Mouse (Mus musculus) kidney, adult 9 months (tissue): Measurements from ENCODE around the gene Fgfr4.
"Not testable (repeated sequence)": the region's sequence is repeated elsewhere in the genome, so short reads cannot be mapped to it uniquely, and the experiment has no call there.

Experiments used
- DNase-seq: peaks from one replicate; pipeline ENCODE4 v3.0.0; 2022

The Fgfr4 gene

DNA sequence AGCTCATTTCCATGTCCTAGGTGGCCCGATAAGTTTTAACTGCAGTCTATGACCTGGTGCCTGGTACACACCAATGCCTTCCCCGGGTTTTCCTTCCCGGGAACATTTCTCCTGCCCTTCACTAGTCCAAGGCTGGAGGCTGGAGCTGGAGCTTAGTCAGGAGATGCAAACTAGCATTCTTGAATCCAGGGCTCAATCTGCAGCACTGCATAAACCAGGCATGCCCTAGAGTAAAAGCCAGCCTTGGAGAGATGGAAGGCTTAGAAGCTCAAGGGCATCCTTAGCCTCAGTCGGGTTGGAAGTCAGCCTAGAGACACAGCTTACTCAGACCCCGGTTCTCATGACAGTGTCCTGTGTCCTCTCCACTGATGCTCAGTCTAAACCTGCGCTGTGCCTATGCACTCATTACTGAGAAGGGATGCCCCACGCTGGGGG lies 19.9 kb downstream of the Fgfr4 start:
- no peak for DNase-seq

DNA sequence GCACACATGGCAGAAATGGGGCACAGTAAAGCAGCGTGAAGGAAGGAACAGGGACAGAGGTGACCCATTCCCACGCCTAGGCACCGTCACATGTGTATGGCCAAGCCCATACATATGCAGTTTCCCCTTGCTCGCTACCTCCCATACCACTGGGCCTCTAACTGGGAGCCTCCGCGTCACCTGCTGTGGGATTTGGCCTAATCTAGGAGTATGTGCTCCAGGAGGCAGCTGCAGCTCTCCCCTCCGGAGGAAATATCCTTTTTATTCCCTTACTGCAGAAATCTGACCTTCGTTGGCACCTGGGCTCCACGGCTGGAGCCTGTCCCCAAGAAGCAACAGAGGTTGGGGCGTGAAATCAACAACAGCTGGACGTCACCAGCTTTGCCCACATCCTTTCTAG lies 21.9 kb downstream of the Fgfr4 start:
- no peak for DNase-seq

DNA sequence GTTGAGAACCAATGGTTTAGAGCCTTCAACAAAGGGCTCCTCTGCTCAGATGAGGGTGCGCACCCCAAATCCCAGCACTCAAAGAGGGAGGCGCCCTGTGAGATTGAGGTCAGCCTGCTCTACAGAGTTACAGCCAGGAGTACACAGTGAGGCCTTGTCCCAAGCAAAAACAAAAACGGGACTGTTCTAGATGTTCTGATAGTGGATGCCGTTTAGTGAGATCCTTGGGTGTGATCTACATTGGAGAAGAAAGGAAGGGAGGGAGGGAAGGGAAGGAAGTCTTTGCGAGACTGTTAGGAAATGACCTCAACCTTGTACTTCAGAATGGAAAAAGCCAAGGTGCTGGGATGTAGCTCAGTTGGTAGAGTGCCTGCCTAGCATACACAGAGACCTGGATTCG lies 23.8 kb downstream of the Fgfr4 start:
- no peak for DNase-seq

DNA sequence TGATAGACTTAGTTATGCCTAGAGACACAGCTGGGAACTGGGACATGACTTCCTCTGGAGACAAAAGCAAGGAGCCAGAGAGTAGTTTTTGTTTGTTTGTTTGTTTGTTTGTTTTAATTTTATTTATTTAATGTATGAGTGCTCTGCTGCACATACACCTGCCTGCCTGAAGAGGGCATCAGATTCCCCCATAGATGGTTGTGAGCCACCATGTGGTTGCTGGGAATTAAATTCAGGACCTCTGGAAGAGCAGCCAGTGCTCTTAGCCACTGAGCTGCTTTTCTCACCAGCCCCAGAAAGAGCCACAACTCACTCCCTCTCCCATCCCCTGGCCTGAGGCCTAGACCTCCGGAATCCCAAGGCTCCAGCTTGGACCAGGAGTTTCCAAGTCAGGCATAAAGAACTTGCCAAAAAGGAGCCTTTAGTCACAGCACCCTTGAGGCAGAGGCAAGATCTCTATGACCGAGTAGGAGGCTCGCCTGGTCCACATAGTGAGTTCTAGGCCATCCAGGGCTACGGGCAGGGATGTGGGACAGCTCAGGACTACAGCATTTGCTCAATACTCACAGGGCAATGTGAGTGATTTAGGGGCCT lies 25.6 kb downstream of the Fgfr4 start:
- DNase-seq: no peak

DNA sequence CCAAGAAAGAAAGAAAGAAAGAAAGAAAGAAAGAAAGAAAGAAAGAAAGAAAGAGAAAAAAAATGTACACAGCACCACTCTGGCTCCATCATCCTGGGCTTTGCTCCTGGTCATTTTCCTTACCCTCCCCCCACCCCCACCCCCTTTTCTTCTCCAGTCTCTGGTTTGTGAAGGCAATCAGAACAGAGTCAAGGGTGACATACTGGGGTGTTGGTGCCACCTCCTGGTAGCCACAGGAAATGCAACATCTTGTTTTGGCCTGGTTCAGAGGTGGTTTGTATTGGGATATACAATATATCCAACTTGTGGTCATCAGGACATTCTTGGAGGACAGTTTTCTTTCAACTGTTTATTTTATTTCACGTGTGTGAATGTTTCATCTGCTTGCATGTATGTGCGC lies 26.1 kb downstream of the Fgfr4 start:
- peak; percentile 88 for DNase-seq

DNA sequence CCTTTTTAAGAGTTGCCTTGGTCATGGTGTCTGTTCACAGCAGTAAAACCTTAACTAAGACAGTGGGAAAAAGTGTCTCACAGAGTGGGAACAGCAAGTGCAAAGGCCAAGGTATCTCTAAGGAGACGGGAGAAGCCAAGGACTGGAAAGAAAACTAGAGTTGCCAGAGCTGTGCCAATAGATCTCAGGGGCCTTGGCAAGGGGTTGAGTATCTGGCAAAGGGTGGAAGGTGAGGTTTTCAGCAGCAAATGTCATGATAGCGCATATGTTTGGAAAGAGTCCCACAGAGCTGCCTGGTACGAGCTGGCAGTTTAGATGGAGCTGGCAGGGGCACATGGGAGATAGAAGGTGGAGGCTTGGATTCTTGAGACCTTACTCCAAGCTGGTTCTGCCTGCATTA lies 27.2 kb downstream of the Fgfr4 start:
- DNase-seq: peak; percentile 49

DNA sequence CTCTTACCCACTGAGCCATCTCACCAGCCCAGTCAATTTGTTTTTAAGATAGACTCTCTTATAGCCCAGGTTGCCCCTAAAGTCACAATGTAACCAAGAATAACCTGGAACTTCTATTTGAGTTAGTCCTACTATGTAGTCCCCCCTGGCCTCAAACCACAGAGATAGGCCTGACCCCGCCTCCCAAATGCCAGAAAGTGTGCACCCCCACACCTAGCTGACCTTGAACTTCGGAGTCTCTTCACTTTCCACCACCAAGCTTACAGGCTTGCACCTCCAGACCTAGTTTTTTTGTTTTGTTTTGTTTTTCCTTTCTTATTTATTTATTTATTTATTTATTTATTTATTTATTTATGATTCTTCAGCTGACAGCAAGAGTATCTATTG lies 29.3 kb downstream of the Fgfr4 start:
- DNase-seq: no peak

DNA sequence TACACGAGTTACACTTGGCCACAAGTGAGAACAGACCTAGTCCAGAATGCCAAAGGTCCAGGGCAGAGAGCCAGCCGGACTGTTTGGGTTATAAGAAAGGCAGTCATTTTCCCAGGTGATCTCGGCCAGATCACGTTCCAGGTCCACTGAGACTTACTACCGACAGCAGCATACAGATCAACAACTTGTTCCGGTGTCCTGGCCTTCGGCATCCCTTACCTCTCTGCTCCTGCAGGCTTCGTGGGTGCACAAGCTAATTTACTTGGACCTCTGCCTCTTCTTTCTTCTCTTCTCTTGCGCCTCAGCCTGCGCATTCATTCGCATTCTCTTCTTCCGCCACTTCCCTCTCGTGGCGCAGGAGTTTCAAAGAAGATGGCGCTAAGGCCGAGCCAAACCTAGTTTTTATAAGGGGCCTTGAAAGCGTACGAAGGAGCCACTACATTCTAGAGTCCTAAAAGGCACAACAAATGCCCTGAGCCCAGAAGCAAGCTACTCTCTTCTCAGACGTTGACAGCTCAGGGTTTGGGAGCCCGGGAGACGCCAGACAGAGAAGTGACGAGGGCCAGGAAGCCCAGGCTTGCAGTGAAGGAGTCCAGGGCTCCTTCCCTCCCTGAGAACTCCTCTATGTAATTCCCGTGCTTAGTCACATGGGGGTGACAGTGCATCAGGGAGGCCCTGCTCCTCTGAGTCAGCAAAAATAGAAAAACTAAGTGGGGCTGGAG lies 29.9 kb downstream of the Fgfr4 start:
- DNase-seq: peak; percentile 90

DNA sequence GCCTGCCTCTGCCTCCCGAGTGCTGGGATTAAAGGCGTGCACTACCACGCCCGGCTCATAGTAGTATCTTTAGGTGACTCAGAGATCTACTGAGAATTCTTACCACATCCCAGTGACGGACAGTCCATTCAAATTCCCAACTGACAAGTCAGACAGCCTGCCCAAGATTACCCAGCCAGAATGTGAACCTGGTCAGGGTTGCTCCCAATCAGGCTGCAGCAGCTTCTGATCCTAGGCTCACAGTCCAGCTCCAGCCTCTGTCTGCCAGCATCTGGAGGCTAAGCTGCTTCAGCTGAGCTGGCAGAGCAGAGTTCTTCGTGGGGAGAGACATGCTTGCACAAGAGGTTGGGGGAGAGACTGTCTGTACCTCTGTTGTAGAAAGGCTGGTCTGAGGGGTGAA lies 30.9 kb downstream of the Fgfr4 start:
- DNase-seq: peak; percentile 38

DNA sequence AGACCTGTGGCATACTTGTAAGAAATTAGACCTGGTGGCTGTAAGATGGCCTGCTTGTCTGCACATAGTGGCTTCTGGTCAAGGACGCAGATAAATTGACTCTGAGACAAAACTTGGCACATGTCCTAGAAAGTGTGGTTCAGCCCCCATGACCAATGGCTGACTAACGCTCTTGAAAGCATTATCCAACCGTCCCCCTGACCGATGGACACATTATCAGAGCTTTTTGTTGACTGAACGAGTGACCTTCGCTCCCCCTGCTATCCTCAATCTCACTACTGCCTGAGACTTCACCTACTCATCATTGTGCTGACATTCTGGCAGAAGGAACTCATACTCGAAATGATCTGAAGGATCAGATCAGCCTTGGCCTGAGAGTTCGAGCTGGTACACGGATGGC lies 34.6 kb downstream of the Fgfr4 start:
- DNase-seq: not testable (repeated sequence)

DNA sequence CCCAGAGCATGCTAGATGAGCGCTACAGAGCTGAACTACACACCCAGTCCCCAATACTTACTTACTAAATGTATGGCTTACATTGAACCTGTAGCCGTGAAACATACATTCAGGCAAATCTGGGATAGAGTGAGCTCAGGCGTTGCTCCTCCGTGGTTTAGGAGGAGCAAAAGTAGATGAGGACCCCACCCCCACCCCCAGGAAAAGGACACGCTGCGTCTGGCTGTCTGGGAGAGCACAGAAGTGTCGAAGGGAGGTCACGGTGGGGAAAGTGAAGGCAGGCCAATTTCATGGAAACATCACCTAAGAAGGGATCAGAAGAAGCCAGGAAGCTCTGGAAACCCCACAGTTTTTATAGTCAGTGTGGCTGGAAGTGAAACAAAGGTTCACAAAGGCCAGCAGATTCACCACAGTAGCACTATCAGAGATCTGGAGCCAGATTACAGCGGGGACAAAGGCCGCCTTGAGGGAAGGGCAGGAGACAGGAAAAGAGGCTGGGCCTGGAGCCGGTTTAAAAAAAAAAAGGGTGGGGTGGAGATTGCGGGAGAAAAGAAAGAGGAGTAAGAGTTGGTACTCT lies 37.2 kb downstream of the Fgfr4 start:
- no peak for DNase-seq

DNA sequence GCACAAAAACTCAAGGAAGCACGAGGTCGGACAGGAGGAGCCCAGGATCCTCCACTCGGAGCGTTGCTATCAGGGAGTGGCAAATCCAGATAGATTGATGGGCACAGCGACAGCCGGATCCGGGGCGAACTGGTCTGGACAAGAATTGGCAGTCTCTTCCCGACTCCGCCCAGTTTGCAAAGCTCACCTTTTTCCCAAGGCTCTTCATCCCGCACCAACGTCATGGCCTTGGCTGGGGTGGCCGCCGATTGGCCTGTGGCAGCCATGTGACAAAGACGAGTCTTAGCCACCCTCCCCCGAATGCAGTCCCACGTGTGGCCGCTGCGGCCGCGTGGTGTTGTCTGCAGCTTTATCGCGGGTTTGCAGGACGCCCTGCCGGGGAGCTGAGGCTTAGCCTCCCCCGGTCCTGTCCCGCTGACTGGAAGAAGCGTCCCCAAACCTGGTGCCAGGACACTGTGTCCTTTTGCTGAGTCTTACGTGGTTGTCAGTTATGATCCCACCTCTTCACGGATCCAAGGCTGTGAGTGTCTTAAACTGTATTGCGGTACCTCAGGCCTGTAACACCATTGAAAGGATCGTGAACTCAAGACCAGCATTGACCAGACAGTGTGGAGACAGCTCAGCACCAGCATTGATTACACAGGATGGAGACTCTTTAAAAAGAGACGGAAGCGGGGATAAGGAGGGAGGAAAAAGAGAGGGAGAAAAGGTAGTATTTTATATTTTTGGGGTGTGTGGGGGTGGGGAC lies 37.9 kb downstream of the Fgfr4 start:
- peak; percentile 99 for DNase-seq

DNA sequence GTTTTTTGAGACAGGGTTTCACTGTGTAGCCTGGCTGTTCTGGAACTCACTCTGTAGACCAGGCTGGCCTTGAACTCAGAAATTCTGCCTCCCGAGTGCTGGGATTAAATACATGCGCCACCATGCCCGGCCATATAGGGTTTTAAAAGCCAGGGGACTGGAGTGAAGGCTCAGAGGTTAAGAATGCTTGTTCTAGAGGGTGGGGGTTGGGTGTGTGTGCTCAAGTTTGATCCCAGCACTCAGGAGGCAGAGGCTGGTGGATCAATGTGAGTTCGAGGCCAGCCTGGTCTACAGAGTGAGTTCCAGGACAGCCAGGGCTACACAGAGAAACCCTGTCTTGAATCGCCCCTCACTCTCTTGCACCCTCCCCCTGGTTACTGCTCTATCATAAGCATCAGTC lies 39.1 kb downstream of the Fgfr4 start:
- DNase-seq: no peak

DNA sequence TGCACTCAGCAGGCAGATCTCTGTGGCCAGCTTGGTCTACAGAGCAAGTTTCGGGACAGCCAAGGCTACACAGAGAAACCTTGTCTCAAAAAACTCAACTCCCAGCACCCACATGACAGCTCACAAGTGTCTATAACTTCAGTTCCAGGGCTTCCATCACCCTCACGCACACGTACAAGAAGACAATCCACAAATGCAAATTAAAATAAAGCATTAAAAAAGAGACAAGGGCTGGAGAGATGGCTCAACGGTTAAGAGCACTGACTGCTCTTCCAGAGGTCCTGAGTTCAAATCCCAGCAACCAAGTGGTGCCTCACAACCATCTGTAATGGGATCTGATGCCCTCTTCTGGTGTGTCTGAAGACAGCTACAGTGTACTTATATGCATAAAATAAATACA lies 50.3 kb downstream of the Fgfr4 start:
- not testable (repeated sequence) for DNase-seq

DNA sequence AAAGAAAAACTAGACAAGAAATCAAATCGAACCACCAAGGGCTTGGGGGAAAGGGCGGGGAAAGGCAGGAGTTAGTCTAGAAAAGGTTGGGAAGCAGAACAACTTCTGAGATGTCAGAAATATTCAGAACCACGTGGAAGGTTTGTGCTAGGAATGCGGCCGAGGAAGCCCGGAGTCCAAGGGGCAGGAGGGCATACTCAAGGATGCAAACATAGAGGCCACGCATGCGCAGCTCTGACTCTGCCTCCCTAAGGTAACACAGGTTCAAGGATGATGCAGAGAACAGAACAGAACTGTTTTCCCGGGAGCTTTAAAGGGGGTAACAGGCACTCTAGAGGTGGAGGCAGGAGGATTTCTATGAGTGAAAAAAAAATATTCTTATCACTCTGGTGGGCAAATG lies 51.3 kb downstream of the Fgfr4 start:
- peak; percentile 85 for DNase-seq

DNA sequence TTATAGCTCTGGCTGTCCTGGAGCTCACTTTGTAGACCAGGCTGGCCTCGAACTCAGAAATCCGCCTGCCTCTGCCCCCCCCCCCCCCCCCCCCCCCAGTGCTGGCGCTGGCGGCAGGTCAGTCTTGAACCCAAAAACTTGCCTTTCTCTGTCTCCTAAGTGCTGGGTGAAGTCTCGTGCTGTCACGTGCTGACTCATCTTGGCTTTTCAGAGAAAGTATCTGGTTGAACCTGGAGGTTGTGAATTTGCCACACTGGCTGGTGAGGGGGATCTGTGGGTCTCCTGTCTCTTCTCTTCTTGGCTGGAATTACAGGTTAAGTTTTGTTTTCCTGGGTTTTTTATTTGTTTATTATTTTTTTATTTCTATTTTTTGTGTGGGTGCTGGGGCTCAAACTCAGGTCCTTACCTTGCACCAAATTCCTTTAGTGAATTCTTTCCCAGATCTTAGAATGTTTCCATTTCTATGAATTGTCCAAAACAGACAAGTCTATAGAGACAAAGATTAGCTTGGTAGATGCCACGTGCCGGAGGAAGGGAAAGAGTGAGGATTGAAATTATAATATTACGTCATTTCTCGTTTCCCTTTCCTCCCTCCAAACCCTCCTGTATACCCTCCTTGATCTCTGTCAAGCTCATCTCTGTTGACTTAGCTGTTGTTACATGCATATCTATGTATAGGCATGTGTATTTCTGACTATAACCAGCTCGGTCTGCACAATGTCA lies 52.4 kb downstream of the Fgfr4 start:
- no peak for DNase-seq

DNA sequence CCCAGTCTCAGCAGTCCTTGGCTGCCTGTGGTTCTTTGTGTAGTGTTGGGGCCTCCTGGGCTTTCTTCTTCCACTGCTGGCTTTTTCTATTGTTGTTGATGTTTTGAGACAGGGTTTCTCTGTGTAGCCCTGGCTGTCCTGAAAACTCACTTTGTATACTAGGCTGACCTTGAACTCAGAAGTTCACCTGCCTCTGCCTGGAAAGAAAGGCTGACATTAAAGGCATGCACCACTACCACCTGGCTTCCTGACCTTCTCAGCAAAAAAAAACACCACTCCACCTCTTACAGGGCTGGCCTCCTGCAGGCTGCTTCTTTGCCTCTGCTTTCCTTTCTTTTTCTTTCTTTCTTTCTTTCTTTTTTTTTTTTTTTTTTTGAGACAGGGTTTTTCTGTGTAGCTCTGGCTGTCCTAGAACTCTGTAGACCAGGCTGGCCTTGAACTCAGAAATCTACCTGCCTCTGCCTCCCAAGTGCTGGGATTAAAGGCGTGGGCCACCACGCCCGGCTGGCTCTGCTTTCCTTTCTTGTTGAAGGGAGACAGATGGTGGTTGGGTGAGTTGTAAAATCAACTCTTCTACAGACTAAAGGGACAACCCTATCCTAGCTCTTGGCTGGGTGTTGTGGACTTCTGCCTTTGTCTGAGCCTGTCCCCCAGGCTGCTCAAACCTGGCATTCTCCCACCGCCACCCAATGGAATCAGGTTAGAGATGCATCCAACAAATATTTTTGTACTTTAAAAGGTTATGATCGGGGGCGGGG lies 53.2 kb downstream of the Fgfr4 start:
- no peak for DNase-seq

DNA sequence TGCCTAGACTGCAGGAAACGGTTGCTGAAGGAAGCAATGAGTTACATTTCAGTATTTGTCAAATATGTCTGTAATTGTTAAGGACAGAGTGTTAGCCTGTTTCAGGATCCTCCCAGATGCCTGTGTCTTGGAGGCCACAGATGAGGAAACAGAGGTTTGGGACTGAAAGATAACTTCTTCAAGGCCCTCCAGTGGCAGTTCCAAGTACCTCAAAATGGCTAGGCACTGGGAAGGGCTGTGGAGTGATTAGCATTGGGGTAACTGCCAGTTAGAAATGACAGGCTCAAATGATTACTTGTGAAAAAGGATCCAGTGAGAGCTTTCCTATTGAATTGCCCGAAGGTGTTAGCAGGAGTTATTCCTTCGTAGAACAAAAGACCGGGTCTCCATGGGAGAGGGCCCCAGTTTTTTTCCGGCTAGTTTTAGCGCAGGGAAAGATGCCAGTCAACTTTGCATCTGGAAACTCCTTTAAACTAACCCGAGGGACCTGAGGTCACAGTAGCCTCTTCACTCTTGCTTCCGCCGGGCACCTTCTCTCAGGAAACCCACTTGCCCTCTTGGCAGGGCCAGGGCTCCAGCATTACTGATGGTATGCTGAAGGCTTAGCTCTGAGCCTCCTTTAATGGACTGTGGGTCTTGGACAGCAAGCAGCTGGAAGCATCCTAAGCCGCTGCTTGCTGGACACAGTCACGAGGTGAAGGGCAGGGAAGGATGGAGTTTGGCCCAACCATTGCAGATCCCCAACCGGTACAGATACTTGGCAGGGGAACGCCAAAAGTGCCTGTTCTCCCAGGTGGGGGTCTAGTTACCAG lies 56.6 kb downstream of the Fgfr4 start:
- DNase-seq: peak; percentile 24

DNA sequence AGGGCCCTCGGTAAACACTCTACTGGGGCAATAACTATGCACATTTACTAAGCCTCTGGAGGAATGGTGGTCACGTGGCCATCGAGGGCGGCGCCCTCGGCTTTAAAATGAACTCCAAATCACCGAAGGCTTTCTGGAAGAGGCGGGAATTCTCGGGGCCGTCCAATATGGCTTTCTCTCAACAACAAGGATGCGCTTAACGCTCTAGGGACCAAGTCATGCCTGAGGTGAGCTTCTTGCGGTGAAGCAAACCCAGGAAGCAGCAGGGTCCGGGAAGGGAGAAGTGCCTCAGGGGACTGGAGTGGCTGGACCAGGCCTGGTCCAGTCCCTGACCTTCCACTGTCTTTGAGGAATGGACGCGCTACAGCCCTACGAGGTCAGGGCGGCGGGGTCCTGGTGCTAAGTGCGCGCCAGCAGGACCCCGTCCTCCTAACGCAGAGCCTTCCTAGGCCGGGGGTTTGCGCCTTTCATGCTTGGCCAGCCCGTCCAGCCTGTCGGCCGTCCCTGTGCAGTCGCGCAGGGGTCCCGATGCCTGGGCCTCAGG lies 57.3 kb downstream of the Fgfr4 start, which contains the start of gene Nsd1:
TSS of gene Nsd1 (plus strand) at position 134 of the 544 bp plus-strand sequence.
- peak; percentile 30 for DNase-seq

DNA sequence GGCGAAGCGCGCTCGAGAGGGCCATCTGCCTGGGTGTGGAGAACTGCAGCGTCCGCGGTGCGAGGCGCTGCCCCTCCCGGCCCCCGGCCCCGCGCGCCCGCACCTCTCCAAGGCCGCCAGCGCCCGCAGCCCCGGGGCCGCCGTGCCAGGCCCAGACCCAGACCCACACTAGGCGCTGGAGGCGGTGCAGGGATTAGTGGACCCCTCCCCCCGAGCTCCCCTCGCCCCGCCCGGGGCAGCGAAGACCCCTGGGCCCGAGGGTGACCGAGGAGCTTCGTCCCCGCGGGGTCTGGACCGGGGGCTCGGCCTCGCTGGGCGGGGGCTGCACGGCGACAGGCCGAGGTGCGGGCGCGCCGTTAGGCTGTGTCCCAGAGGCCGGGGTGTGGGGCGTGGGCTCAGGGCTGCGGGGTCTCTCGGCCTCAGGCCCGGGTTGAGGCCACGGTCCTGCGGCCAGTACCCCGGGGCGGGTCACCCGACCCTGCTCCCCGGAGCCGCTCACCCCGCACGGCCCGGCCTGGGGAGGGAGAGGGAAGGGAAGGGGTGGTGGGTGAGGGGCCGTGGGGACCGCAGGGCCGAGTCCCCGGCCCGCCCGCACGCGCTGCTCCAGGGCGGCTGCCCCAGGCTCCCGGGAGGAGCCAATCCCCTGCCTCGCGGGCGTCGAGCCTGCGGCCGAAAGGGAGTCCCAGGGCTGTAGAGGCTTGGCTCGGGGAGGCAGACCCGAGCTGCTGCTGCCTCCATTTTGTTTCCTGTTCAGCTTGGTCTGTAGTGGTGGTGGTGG lies 57.9 kb downstream of the Fgfr4 start:
- DNase-seq: peak; percentile 31

DNA sequence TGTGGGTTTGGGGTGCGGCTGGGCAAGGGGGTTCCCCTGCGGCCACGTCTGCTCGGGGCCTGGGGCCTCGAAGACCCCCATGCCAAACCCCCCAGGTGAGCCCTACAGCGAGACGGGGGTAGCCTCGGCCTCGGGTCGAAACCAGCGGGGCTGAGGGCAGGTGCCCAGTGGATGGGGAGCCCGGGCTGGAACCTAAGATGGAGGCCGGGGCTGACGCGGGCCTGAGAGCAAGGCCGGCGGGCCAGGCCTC lies 58.5 kb downstream of the Fgfr4 start:
- DNase-seq: no peak
